In genomic region chr17:50993294-50993993, GRCm38 (mm10) we compare ENCODE assay signal across 10 mouse cellular contexts.
DNase-seq lines count a peak whose midpoint lies in the region; ATAC-seq and TF ChIP-seq lines count a peak whose summit lies in the region.
"Had no signal": no experiment of that assay in that cellular context is flagged by ENCODE, and none has a peak within 500 bp of the region (broad histone marks: within the 10 kb centered on the region; RNA-seq: fewer than 3 reads in every experiment).

No protein-coding gene starts in this region.

- H3K27me3 ChIP-seq in kidney, embryonic 15.5 days, result no peaks in the 10 kb centered on the region
- no peaks in the 10 kb centered on the region for H3K27me3 ChIP-seq in liver, embryonic 14.5 days (ENCODE audit: control insufficient read depth, insufficient read depth, low read length)
- H3K27me3 ChIP-seq in midbrain, embryonic 13.5 days, result no peaks in the 10 kb centered on the region
- H3K27me3 ChIP-seq in cerebellum, adult 2 months (ENCODE audit: control insufficient read depth, insufficient read depth, low read length), result no peaks in the 10 kb centered on the region

- no peak for TF ChIP-seq CTCF in liver, embryonic 14.5 days (IDR thresholded peaks at IDR 0.05; ENCODE audit: low read depth)
- no peak for TF ChIP-seq CTCF in cerebellum, adult 2 months (IDR thresholded peaks at IDR 0.05; ENCODE audit: borderline replicate concordance, insufficient read depth, low read depth, low read length)

- H3K27ac ChIP-seq in kidney, embryonic 15.5 days, result no peak overlapping the region
- no peak overlapping the region for H3K27ac ChIP-seq in liver, embryonic 14.5 days
- no peak overlapping the region for H3K27ac ChIP-seq in midbrain, embryonic 13.5 days
- H3K27ac ChIP-seq in cerebellum, adult 2 months (ENCODE audit: insufficient read depth, low read length), result no peak overlapping the region
- H3K27ac ChIP-seq: limb, embryonic 10.5 days had no signal

- no peak overlapping the region for H3K4me3 ChIP-seq in kidney, embryonic 15.5 days (replicated peaks)
- H3K4me3 ChIP-seq in liver, embryonic 14.5 days (ENCODE audit: insufficient read depth in 1 of 2, low read depth in 2 of 2, low read length in 2 of 2), result no peak overlapping the region
- no peak overlapping the region for H3K4me3 ChIP-seq in midbrain, embryonic 13.5 days (replicated peaks)
- no peak overlapping the region for H3K4me3 ChIP-seq in cerebellum, adult 2 months (replicated peaks; ENCODE audit: insufficient read depth, low read depth, low read length)
- H3K4me3 ChIP-seq: limb, embryonic 10.5 days had no signal

- TF ChIP-seq POLR2A in cerebellum, adult 2 months (IDR thresholded peaks at IDR 0.05; ENCODE audit: borderline replicate concordance, insufficient read depth, low read length), result no peak

- H3K4me2 ChIP-seq in kidney, embryonic 15.5 days, result no peak overlapping the region
- no peak overlapping the region for H3K4me2 ChIP-seq in liver, embryonic 14.5 days (ENCODE audit: low read depth)
- H3K4me2 ChIP-seq in midbrain, embryonic 13.5 days (replicated peaks), result no peak overlapping the region

- no peaks in the 10 kb centered on the region; the same call in 1 of the 2 replicates for H3K9me3 ChIP-seq in kidney, embryonic 15.5 days (replicated peaks)
- H3K9me3 ChIP-seq in liver, embryonic 14.5 days (ENCODE audit: control insufficient read depth, low read length), result no peaks in the 10 kb centered on the region
- H3K9me3 ChIP-seq in midbrain, embryonic 13.5 days, result peaks cover 7% of the 10 kb centered on the region; the same call in 1 of the 2 replicates
- H3K9me3 ChIP-seq: limb, embryonic 10.5 days had no signal

- H3K36me3 ChIP-seq in kidney, embryonic 15.5 days, result 0 out of 2 replicates have a peak, but pooled peaks cover 2% of the 10 kb centered on the region
- H3K36me3 ChIP-seq in liver, embryonic 14.5 days (replicated peaks; ENCODE audit: control insufficient read depth, insufficient read depth, low read depth), result no peaks in the 10 kb centered on the region
- peaks cover 9% of the 10 kb centered on the region; the same call in 1 of the 2 replicates for H3K36me3 ChIP-seq in midbrain, embryonic 13.5 days
- H3K36me3 ChIP-seq: limb, embryonic 10.5 days had no signal

- no peak overlapping the region for H3K9ac ChIP-seq in kidney, embryonic 15.5 days
- H3K9ac ChIP-seq in liver, embryonic 14.5 days (replicated peaks), result no peak overlapping the region
- H3K9ac ChIP-seq in midbrain, embryonic 13.5 days (replicated peaks), result no peak overlapping the region

- no peak for ATAC-seq in kidney, embryonic 15.5 days (replicated peaks; ENCODE audit: low FRiP score)
- ATAC-seq in liver, embryonic 14.5 days (ENCODE audit: insufficient read depth), result peak; percentile 69
- ATAC-seq in midbrain, embryonic 13.5 days, result no peak

- WGBS in kidney, embryonic 15.5 days, result 78% methylated on average over 3 of the region's 3 CpGs
- WGBS in liver, embryonic 14.5 days (ENCODE audit: insufficient replicate concordance), result 29% methylated on average over 3 of the region's 3 CpGs
- WGBS in midbrain, embryonic 13.5 days, result 89% methylated on average over 3 of the region's 3 CpGs
- 94% methylated on average over 3 of the region's 3 CpGs for WGBS in cerebellum, adult 2 months

- peak; percentile 33; the same call in 1 of the 2 replicates for TF ChIP-seq EP300 in liver, embryonic 14.5 days (IDR thresholded peaks at IDR 0.05; ENCODE audit: low read depth)

- DNase-seq in kidney, postnatal 10 days, result peak; percentile 13
- DNase-seq in brain, adult 2 months (ENCODE audit: low read depth, low spot score), result peak; percentile 43
- DNase-seq in liver, embryonic 14.5 days (ENCODE audit: low read depth in 3 of 3, low spot score in 3 of 3), result peak; percentile 5 to 37 (median 22)
- peak; percentile 50 to 51 for DNase-seq in spleen, adult 18-20 months
- no peak for DNase-seq in ovary, adult 18-20 months (ENCODE audit: low spot score)
- no peak for DNase-seq in cerebellum, adult 2 months
- DNase-seq: retina, postnatal 1 day had no signal

- H3K4me1 ChIP-seq in kidney, embryonic 15.5 days, result no peaks in the 10 kb centered on the region
- H3K4me1 ChIP-seq in liver, embryonic 14.5 days (replicated peaks; ENCODE audit: control insufficient read depth in 2 of 2, insufficient read depth in 2 of 2, low read length in 1 of 2), result peaks cover 0 to 8% of the 10 kb centered on the region in 2 experiments; a peak in 1 of 4 replicates
- no peaks in the 10 kb centered on the region for H3K4me1 ChIP-seq in midbrain, embryonic 13.5 days (replicated peaks)
- H3K4me1 ChIP-seq in cerebellum, adult 2 months (ENCODE audit: control insufficient read depth, insufficient read depth, low read length), result no peaks in the 10 kb centered on the region
- H3K4me1 ChIP-seq: limb, embryonic 10.5 days had no signal

Comparison
In these comparisons a context has a peak if more than half of its experiments do, and no peak if none do; other contexts are left out.
1. DNase-seq: peak in kidney, postnatal 10 days (single experiment), brain, adult 2 months (single experiment), liver, embryonic 14.5 days (3 of 3) and spleen, adult 18-20 months (2 of 2); none in ovary, adult 18-20 months (single experiment) and cerebellum, adult 2 months (0 of 2).